Mouse (Mus musculus) gastrocnemius, adult 2 months (tissue): ENCODE data around the gene Pelp1. TPM values are rescaled to one million over a fixed set of nuclear protein-coding genes. Genes with fewer than 3 reads are reported as not detected.
"Not testable (repeated sequence)": the region's sequence is repeated elsewhere in the genome, so short reads cannot be mapped to it uniquely, and the experiment has no call there.

Source experiments
- DNase-seq: peaks from one replicate; pipeline ENCODE4 v3.0.0; 2022
- H3K27ac ChIP-seq: fragments of 200-600 bp; 2 replicates; pipeline ENCODE4 v1.8.1; 2022; ENCODE audit warnings: mild to moderate bottlenecking
- H3K4me3 ChIP-seq: fragments of 200-600 bp; 2 replicates; pipeline ENCODE4 v1.8.1; 2022; ENCODE audit warnings: mild to moderate bottlenecking, moderate library complexity
- CTCF ChIP-seq: fragments of 200-600 bp; IDR thresholded peaks from 2 replicates; pipeline ENCODE4 v1.8.1; 2022; ENCODE audit warnings: antibody characterized with exemption, mild to moderate bottlenecking, moderate library complexity
- intact Hi-C: fragments of 180-260 bp; cut with DNase I; formaldehyde crosslinking; loops from one replicate; pipeline ENCODE4 v1.15.1; 2025
- total RNA-seq, 2 experiments: library from RNA; stranded (reverse); gene quantifications; 2 replicates each; pipeline ENCODE4 v1.2.3; 2021

Gene Pelp1
- total RNA-seq, 2 experiments from 2014 or later, result 18.5 to 18.7 TPM

DNA sequence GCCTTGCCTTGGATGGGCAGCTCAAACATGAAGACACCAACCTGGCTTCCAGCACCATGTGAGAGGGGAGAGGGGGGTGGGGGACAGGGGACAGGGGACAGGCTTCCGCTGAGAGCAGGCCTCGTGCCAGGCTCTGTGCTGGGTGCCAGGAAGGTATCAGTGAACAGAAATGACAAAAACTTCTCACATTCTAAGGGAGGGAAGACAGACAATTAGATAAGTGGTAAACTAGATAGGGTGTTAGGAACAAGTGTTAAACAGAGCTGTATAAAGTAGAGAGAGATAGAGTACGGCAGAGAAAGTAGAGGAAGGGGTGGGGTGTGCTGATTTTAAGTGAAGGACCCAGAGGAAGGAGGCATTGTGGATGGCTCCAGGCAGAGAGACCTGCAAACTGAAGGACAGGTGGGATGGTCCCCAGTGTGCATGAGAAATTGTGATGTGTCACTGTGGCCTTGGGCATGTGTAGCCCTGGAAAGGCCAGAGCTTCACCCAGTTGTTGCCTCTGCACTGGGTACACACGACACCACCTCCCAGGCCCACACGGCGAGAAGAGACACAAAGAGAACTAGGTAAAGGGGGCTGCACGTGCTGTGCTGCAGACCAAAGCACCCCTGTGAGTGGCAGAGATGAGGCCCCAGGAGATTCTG, 29.0 kb upstream of the Pelp1 start:
- DNase-seq, result no peak
- no peak overlapping the region for H3K27ac ChIP-seq
- intact Hi-C loops, result loop anchor here (10.0 kb wide), 1 partner anchor 166 kb away; no protein-coding TSS in a partner anchor
- no peak overlapping the region for H3K4me3 ChIP-seq
- TF ChIP-seq CTCF, result no peak

DNA sequence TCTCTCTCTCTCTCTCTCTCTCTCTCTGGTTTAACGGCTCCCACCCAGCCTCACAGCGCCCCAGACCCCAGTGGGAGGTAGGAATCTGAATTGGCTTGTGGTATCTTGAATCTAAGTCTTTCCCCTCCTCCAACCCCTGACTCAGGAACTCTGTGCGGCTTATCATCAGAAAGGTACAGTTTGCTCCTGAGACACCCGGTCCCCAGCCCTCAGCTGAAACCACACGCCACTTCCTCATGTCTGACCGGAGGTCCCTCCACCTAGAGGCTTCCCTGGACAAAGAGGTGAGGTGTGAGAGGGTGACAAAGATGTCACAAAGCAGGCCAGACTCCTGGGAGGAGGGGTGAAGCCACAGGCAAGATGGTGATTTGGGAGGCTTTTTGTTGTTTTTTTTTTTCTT, 27.6 kb upstream of the Pelp1 start:
- DNase-seq, result no peak
- TF ChIP-seq CTCF, result no peak
- intact Hi-C loops, result loop anchor here (10.0 kb wide), 1 partner anchor 167 kb away; no protein-coding TSS in a partner anchor
- Histone ChIP-seq H3K4me3 (no peak overlapping the region), H3K27ac (no peak overlapping the region)

DNA sequence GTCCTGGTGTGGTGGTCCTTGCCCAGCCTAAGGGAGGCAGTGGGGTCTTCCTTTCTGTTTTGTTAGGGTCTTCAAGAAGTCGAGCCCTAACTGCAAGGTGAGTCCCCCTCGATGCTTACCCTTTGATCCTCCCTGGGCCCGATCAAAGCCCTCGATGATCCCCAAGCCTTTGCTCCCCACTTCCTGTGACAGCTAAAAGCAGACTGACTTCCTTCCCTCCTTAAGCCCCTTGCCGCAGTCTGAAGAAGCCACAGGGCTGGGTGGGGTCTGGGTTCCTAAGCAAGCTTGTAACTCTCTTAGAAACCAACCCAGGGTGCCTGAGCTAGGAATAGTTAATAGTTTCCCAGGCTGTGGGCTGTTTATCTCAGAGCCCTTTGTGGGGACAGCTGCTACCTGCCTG, 25.6 kb upstream of the Pelp1 start:
- intact Hi-C loops, result loop anchor here (10.0 kb wide), 1 partner anchor 169 kb away; no protein-coding TSS in a partner anchor
- no peak overlapping the region for H3K4me3 ChIP-seq
- no peak overlapping the region for H3K27ac ChIP-seq
- no peak for TF ChIP-seq CTCF
- no peak for DNase-seq

DNA sequence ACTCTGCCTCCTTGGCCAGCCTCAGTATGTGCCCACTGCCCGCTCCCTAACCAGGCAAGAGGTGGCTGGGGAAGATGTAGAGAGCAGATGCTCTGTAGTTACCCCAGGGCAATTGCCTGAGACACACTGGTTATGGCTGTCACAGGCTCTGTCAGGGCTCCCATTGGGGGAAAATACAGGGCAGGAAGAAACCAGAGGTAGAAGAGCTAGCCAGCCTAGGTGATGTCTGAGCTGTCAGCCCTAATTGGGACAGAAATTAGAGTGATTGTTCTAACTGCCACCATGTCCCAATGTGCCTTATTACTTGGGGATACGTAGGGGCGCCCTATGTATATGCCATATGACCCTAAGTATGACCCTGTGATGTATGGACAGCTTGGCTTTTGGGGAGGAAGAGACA, 24.1 kb upstream of the Pelp1 start:
- H3K4me3 ChIP-seq, result peak overlapping the region; percentile 28; the same call in 1 of the 2 replicates

DNA sequence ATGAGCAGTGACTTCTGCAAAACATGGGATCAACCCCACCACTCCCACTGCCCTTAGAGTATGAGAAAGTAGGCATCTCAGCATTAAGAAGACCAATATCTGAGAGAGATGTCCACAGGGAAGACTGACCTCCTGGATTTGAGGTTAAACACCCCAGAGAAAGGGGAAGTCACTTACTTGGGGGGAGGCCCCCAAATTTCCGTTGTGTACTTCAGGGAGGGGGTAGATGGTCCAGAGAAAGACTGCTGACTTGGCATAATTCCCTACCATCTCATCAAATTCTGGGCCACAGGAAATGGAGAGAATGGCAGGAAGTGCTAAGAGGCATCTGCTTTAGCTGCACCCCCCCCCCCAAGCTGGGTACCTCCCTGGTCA, 23.7 kb upstream of the Pelp1 start:
- DNase-seq, result no peak
- TF ChIP-seq CTCF, result no peak
- intact Hi-C loops, result loop anchor here (2.0 to 10.0 kb wide), 2 partner anchors 17 to 171 kb away; partner anchors contain the start of gene Med11
- Histone ChIP-seq H3K27ac (no peak overlapping the region), H3K4me3 (peak overlapping the region; percentile 90)

More for the DNA sequence above, 24.1 kb upstream of the Pelp1 start:
- intact Hi-C loops, result loop anchor here (2.0 to 10.0 kb wide), 2 partner anchors 17 to 171 kb away; partner anchors contain the start of gene Med11
- no peak overlapping the region for H3K27ac ChIP-seq
- DNase-seq, result no peak
- no peak for TF ChIP-seq CTCF

DNA sequence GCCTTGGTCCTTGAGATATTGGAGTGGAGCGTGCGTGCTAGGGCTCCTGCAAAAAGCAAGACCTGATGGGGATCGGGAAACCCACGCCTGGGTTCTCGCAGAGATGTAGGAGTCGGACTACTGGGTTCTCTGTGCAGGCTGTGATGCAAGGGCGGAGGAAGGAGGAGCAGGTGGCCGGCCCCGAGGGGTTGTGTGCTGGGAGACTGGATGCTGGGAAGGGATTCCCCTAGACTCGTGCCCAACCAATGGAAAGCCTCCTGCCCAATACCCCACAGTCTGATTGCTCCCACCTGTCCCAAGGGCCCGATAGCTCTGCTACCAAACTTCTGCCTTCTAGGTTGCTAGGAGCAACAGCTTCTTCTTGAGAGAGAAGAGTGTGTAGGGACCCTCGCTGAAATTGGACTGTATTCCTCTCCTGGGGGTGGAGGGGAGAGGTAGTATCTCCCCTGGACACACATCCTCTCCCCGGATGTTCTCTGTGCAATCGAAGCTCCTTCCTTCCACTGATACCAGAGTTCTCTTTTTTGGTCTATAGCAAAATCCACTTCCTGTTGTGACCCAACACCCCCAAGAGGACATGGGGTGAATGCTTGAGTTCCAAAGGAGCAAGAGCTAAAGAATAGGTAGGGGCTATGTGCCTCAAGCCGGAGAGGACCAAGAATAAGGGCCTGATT, 23.2 kb upstream of the Pelp1 start:
- Histone ChIP-seq H3K4me3 (peak overlapping the region; percentile 90), H3K27ac (peak overlapping the region; percentile 92)
- no peak for TF ChIP-seq CTCF
- intact Hi-C loops, result loop anchor here (2.0 to 10.0 kb wide), 2 partner anchors 18 to 172 kb away; partner anchors contain the start of gene Med11
- no peak for DNase-seq

DNA sequence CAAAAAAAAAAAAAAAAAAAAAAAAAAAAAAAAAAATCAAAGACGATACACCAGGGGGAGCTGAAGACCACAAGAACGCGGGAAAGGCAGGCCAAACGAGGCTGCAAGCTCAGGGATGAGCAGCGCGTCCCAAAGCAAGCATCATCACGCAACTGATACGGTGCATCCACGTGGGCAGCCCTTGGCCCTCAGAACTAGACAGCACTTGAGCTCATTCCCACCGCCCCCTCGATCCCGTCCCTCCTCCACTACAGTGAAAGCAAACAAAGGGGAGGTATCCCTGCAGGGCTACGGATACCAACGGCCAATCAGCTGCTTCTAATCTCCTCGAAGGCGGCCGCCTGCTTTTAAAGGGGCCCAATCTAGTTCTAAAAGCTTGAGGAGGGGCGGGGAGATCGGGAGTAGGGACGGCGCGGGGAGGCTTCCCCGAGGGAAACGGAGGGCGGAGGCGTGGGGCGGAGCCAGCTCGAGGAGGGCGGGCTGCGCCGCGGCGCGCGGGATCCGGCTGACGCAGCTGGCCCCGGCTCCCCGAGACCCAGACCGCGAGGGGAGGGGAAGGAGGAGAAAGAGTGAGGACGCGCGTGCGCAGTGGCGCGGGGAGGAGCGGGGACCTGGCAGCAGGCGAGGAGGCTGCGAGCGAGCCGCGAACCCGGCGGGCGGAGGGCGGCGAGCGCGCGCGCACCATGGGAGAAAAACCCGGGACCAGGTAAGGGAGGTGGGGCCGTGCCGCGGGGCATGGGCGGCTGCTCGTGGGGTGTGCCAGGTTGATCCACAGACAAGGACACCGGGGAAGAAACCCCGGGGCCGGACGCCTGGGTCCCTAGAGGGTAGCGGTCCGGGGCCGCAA, 22.4 kb upstream of the Pelp1 start, which contains the start of gene Arrb2:
Gene Arrb2, plus strand, starts transcription at position 588 of the 847 bp plus-strand sequence.
- peak; percentile 99 for DNase-seq
- TF ChIP-seq CTCF, result peak; percentile 61
- intact Hi-C loops, result loop anchor here (2.0 to 10.0 kb wide), 2 partner anchors 19 to 173 kb away; partner anchors contain the start of gene Med11
- peak within 1 kb of the TSS; percentile 92 for H3K27ac ChIP-seq
- peak within 1 kb of the TSS; percentile 90 for H3K4me3 ChIP-seq

- TF ChIP-seq CTCF, result no peak
- Histone ChIP-seq H3K27ac (peak overlapping the region; percentile 92), H3K4me3 (peak overlapping the region; percentile 90)
- DNase-seq, result no peak
- intact Hi-C loops, result loop anchor here (1.0 to 10.0 kb wide), 2 partner anchors 75 to 173 kb away; no protein-coding TSS in a partner anchor
These were observed 21.7 kb upstream of the Pelp1 start for GRCm38 (mm10) chr11:70431574-70431973.

DNA sequence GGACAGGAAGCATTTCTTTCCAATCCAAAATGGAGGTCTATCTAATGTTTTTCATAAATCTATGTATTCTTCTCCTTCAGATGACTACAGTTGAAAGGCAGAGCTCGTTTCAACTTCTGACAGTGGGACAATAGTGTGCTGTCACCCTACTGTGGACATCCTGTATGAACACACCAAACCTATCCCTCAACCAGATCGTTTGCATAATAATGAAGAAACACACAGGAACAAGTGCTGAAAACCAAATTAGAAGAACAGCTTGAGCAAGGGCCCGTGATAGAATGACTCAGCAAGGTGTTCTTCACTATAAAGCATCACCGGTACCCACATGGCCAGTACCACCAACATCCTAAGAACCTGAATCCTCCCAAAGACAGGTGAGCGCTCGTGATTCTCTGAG, 16.8 kb upstream of the Pelp1 start:
- intact Hi-C loops, H3K4me3 ChIP-seq, H3K27ac ChIP-seq, DNase-seq: not testable (repeated sequence)

DNA sequence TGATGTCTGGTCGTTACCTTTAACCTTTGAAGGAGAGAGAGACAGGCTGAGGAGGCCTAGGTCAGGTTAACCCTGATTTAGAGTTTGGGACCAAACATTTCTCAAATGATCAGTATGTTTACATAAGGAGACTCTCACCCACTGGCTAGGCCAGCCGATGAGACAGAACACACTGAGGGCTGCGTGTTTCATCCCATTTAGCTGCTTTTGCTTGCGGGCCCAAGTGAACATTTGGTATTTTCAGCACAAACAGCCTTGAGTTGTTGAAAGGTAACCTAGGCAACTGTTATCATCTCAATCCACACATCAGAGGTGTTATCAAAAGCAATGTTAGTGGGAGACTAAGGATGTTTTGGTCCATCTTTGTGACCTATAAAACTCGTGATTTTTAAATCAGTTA, 9.7 kb upstream of the Pelp1 start:
- Histone ChIP-seq H3K27ac (no peak overlapping the region), H3K4me3 (no peak overlapping the region)
- no peak for DNase-seq
- no peak for TF ChIP-seq CTCF
- intact Hi-C loops, result loop anchor here (10.0 kb wide), 1 partner anchor 335 kb away; no protein-coding TSS in a partner anchor

DNA sequence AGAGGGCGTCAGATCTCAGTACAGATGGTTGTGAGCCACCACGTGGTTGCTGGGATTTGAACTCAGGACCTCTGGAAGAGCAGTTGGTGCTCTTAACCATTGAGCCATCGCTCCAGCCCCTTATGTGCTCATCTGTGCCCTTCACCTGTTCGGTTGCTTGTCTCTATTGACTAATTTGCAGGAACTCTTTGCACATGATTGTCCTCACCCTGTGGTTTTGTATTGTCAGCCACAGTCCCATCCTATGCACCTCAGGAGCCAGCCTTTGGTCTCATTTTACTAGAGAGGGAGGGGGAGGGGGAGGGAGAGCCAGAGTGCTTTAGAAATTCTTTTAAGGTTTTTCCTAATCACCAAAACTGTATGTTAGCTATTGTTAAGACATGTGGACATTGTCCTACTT, 8.4 kb upstream of the Pelp1 start:
- Histone ChIP-seq H3K4me3 (no peak overlapping the region), H3K27ac (no peak overlapping the region)
- intact Hi-C loops, result loop anchor here (10.0 kb wide), 1 partner anchor 337 kb away; no protein-coding TSS in a partner anchor
- no peak for TF ChIP-seq CTCF
- no peak for DNase-seq

- peak; percentile 74 for DNase-seq
- TF ChIP-seq CTCF, result peak; percentile 98; the same call in 1 of the 2 replicates
- intact Hi-C loops, result loop anchor here (1.0 to 10.0 kb wide), 3 partner anchors 92 to 341 kb away; no protein-coding TSS in a partner anchor
- Histone ChIP-seq H3K4me3 (no peak overlapping the region), H3K27ac (no peak overlapping the region)
These were observed 4.1 kb upstream of the Pelp1 start for GRCm38 (mm10) chr11:70413961-70414360.
